Mouse (Mus musculus): Measurements from ENCODE around the gene Polr2h. TPM values are rescaled to one million over a fixed set of nuclear protein-coding genes. Genes with fewer than 3 reads are reported as not detected.

Polr2h gene
- total RNA-seq, 2 experiments from 2014 or later = 7.8 to 9.5 TPM

Other genes with a start within 250 kb of the Polr2h start
- gene Eif2b5, start 218.8 kb upstream of the Polr2h start, total RNA-seq (2021) = 10 to 100 TPM; 52.6 to 54.4 TPM
- 10 to 100 TPM; 28.4 to 32.0 TPM for gene Dvl3, start 200.7 kb upstream of the Polr2h start, total RNA-seq (2021)
- gene Ap2m1, start 182.2 kb upstream of the Polr2h start, total RNA-seq (2021) = 100 to 1,000 TPM; 121 to 146 TPM
- gene Abcf3, start 169.1 kb upstream of the Polr2h start, total RNA-seq (2021) = 10 to 100 TPM; 50.3 to 69.8 TPM
- under 1 TPM in 1 of 2 experiments, not detected in 1; 0.07 TPM for gene Vwa5b2, start 128.2 kb upstream of the Polr2h start, total RNA-seq (2021)
- gene Eef1akmt4, start 106.1 kb upstream of the Polr2h start, total RNA-seq (2021) = 1 to 10 TPM; 3.7 to 4.1 TPM
- gene Gm49333, start 106.1 kb upstream of the Polr2h start, total RNA-seq (2021) = under 1 TPM; 0.11 to 0.17 TPM
- 10 to 100 TPM; 12.7 to 13.7 TPM for gene Alg3, start 105.9 kb upstream of the Polr2h start, total RNA-seq (2021)
- gene Camk2n2, start 96.4 kb upstream of the Polr2h start, total RNA-seq (2021) = 1 to 10 TPM; 1.1 to 1.2 TPM
- under 1 TPM in 1 of 2 experiments, not detected in 1; 0.41 TPM for gene Ece2, start 87.8 kb upstream of the Polr2h start, total RNA-seq (2021)
- 100 to 1,000 TPM; 251 to 253 TPM for gene Psmd2, start 66.0 kb upstream of the Polr2h start, total RNA-seq (2021)
- 100 to 1,000 TPM; 426 to 438 TPM for gene Eif4g1, start 49.4 kb upstream of the Polr2h start, total RNA-seq (2021)
- 10 to 100 TPM; 47.5 to 59.9 TPM for gene Fam131a, start 24.4 kb upstream of the Polr2h start, total RNA-seq (2021)
- 1 to 10 TPM in 1 of 2 experiments, under 1 TPM in 1; 0.64 to 1.1 TPM for gene Clcn2, start 81 bp downstream of the Polr2h start, total RNA-seq (2021)
- gene Chrd, start 15.5 kb downstream of the Polr2h start, total RNA-seq (2021) = 1 to 10 TPM; 2.1 to 3.1 TPM
- gene Thpo, start 16.8 kb downstream of the Polr2h start, total RNA-seq (2021) = 10 to 100 TPM in 1 of 2 experiments, 1 to 10 TPM in 1; 6.2 to 10.4 TPM